Mouse (Mus musculus): ENCODE measurements at regions not wholly inside any gene's neighbourhood (a gene's known extent, or its start where the extent isn't known, plus 50 kb on each side); places are given as distances from the start of the nearest gene placed in this dataset.

- H3K36me3 ChIP-seq (ENCODE audit: control insufficient read depth, insufficient read depth, low read length) = no peaks in the 10 kb centered on the region
- H3K27ac ChIP-seq (ENCODE audit: low read depth, low read length) = no peak overlapping the region
- H3K9me3 ChIP-seq (replicated peaks; ENCODE audit: control insufficient read depth, low read length) = no peaks in the 10 kb centered on the region
- ATAC-seq (replicated peaks; ENCODE audit: insufficient number of reproducible peaks, low FRiP score, low TSS enrichment) = no peak
- no peak overlapping the region for H3K4me2 ChIP-seq
- no peak overlapping the region for H3K9ac ChIP-seq (ENCODE audit: low read depth, low read length)
- WGBS (ENCODE audit: insufficient replicate concordance) = 56% methylated on average over 2 of the region's 2 CpGs
- no peaks in the 10 kb centered on the region for H3K27me3 ChIP-seq (ENCODE audit: control insufficient read depth, insufficient read depth, low read length)
- no peak overlapping the region for H3K4me3 ChIP-seq (ENCODE audit: low read depth, low read length)
- H3K4me1 ChIP-seq (ENCODE audit: control insufficient read depth, insufficient read depth, low read length) = no peaks in the 10 kb centered on the region
Measured at GRCm38 (mm10) chr17:51525219-51525618, 307.9 kb downstream of the Satb1 start.

- Histone ChIP-seq H3K9ac (ENCODE audit: low read depth, low read length) (no peak overlapping the region), H3K4me1 (ENCODE audit: control insufficient read depth, insufficient read depth, low read length) (no peaks in the 10 kb centered on the region), H3K36me3 (ENCODE audit: control insufficient read depth, insufficient read depth, low read length) (no peaks in the 10 kb centered on the region), H3K9me3 (replicated peaks; ENCODE audit: control insufficient read depth, low read length) (no peaks in the 10 kb centered on the region), H3K27me3 (ENCODE audit: control insufficient read depth, insufficient read depth, low read length) (no peaks in the 10 kb centered on the region), H3K4me2 (no peak overlapping the region), H3K4me3 (ENCODE audit: low read depth, low read length) (no peak overlapping the region), H3K27ac (ENCODE audit: low read depth, low read length) (no peak overlapping the region)
- WGBS (ENCODE audit: insufficient replicate concordance) = 15% methylated on average over 2 of the region's 2 CpGs
- ATAC-seq (replicated peaks; ENCODE audit: insufficient number of reproducible peaks, low FRiP score, low TSS enrichment) = no peak
Measured at GRCm38 (mm10) chr17:51511917-51512316, 321.2 kb downstream of the Satb1 start.

- 84% methylated on average over 10 of the region's 10 CpGs for WGBS (ENCODE audit: insufficient replicate concordance)
- H3K27me3 ChIP-seq (ENCODE audit: control insufficient read depth, insufficient read depth, low read length) = no peaks in the 10 kb centered on the region
- no peak overlapping the region for H3K27ac ChIP-seq (ENCODE audit: low read depth, low read length)
- H3K9ac ChIP-seq (ENCODE audit: low read depth, low read length) = no peak overlapping the region
- H3K4me2 ChIP-seq = no peak overlapping the region
- H3K4me3 ChIP-seq (ENCODE audit: low read depth, low read length) = no peak overlapping the region
- ATAC-seq (replicated peaks; ENCODE audit: insufficient number of reproducible peaks, low FRiP score, low TSS enrichment) = no peak
- no peaks in the 10 kb centered on the region for H3K36me3 ChIP-seq (ENCODE audit: control insufficient read depth, insufficient read depth, low read length)
- no peaks in the 10 kb centered on the region for H3K4me1 ChIP-seq (ENCODE audit: control insufficient read depth, insufficient read depth, low read length)
- H3K9me3 ChIP-seq (replicated peaks; ENCODE audit: control insufficient read depth, low read length) = no peaks in the 10 kb centered on the region
Measured at GRCm38 (mm10) chr17:51500751-51501150, 321.6 kb upstream of the Tbc1d5 start.

GRCm38 (mm10) chr17:51499541-51499940, 320.4 kb upstream of the Tbc1d5 start:
- no peak overlapping the region for H3K4me2 ChIP-seq
- WGBS (ENCODE audit: insufficient replicate concordance) = 75% methylated on average over 2 of the region's 2 CpGs
- H3K27ac ChIP-seq (ENCODE audit: low read depth, low read length) = no peak overlapping the region
- no peaks in the 10 kb centered on the region for H3K27me3 ChIP-seq (ENCODE audit: control insufficient read depth, insufficient read depth, low read length)
- no peaks in the 10 kb centered on the region for H3K4me1 ChIP-seq (ENCODE audit: control insufficient read depth, insufficient read depth, low read length)
- no peak overlapping the region for H3K4me3 ChIP-seq (ENCODE audit: low read depth, low read length)
- no peaks in the 10 kb centered on the region for H3K9me3 ChIP-seq (replicated peaks; ENCODE audit: control insufficient read depth, low read length)
- no peak for ATAC-seq (replicated peaks; ENCODE audit: insufficient number of reproducible peaks, low FRiP score, low TSS enrichment)
- no peaks in the 10 kb centered on the region for H3K36me3 ChIP-seq (ENCODE audit: control insufficient read depth, insufficient read depth, low read length)
- H3K9ac ChIP-seq (ENCODE audit: low read depth, low read length) = no peak overlapping the region

GRCm38 (mm10) chr17:51495038-51495437, 315.9 kb upstream of the Tbc1d5 start:
- Histone ChIP-seq H3K4me1 (ENCODE audit: control insufficient read depth, insufficient read depth, low read length) (no peaks in the 10 kb centered on the region), H3K27me3 (ENCODE audit: control insufficient read depth, insufficient read depth, low read length) (no peaks in the 10 kb centered on the region), H3K27ac (ENCODE audit: low read depth, low read length) (no peak overlapping the region), H3K4me2 (no peak overlapping the region), H3K9me3 (replicated peaks; ENCODE audit: control insufficient read depth, low read length) (no peaks in the 10 kb centered on the region), H3K4me3 (ENCODE audit: low read depth, low read length) (no peak overlapping the region), H3K9ac (ENCODE audit: low read depth, low read length) (no peak overlapping the region), H3K36me3 (ENCODE audit: control insufficient read depth, insufficient read depth, low read length) (no peaks in the 10 kb centered on the region)
- ATAC-seq (replicated peaks; ENCODE audit: insufficient number of reproducible peaks, low FRiP score, low TSS enrichment) = no peak
- WGBS (ENCODE audit: insufficient replicate concordance) = 57% methylated on average over 2 of the region's 2 CpGs

- Histone ChIP-seq H3K27ac (ENCODE audit: low read depth, low read length) (no peak overlapping the region), H3K9ac (ENCODE audit: low read depth, low read length) (no peak overlapping the region), H3K27me3 (ENCODE audit: control insufficient read depth, insufficient read depth, low read length) (no peaks in the 10 kb centered on the region), H3K4me3 (ENCODE audit: low read depth, low read length) (no peak overlapping the region), H3K36me3 (ENCODE audit: control insufficient read depth, insufficient read depth, low read length) (no peaks in the 10 kb centered on the region), H3K9me3 (replicated peaks; ENCODE audit: control insufficient read depth, low read length) (no peaks in the 10 kb centered on the region), H3K4me1 (ENCODE audit: control insufficient read depth, insufficient read depth, low read length) (no peaks in the 10 kb centered on the region), H3K4me2 (no peak overlapping the region)
- ATAC-seq (replicated peaks; ENCODE audit: insufficient number of reproducible peaks, low FRiP score, low TSS enrichment) = no peak
- WGBS (ENCODE audit: insufficient replicate concordance) = 75% methylated on average over 3 of the region's 3 CpGs
Measured at GRCm38 (mm10) chr17:51489386-51489785, 310.2 kb upstream of the Tbc1d5 start.

GRCm38 (mm10) chr17:51487918-51488445, 308.8 kb upstream of the Tbc1d5 start:
- WGBS (ENCODE audit: insufficient replicate concordance) = 73% methylated on average over 3 of the region's 3 CpGs
- Histone ChIP-seq H3K9ac (ENCODE audit: low read depth, low read length) (no peak overlapping the region), H3K4me3 (ENCODE audit: low read depth, low read length) (no peak overlapping the region), H3K27ac (ENCODE audit: low read depth, low read length) (no peak overlapping the region), H3K27me3 (ENCODE audit: control insufficient read depth, insufficient read depth, low read length) (no peaks in the 10 kb centered on the region), H3K4me2 (no peak overlapping the region), H3K9me3 (replicated peaks; ENCODE audit: control insufficient read depth, low read length) (no peaks in the 10 kb centered on the region), H3K36me3 (ENCODE audit: control insufficient read depth, insufficient read depth, low read length) (no peaks in the 10 kb centered on the region), H3K4me1 (ENCODE audit: control insufficient read depth, insufficient read depth, low read length) (no peaks in the 10 kb centered on the region)
- ATAC-seq (replicated peaks; ENCODE audit: insufficient number of reproducible peaks, low FRiP score, low TSS enrichment) = no peak

- H3K4me3 ChIP-seq (ENCODE audit: low read depth, low read length) = no peak overlapping the region
- H3K9ac ChIP-seq (ENCODE audit: low read depth, low read length) = no peak overlapping the region
- no peak overlapping the region for H3K4me2 ChIP-seq
- no peak for ATAC-seq (replicated peaks; ENCODE audit: insufficient number of reproducible peaks, low FRiP score, low TSS enrichment)
- WGBS (ENCODE audit: insufficient replicate concordance) = 85% methylated on average over 7 of the region's 7 CpGs
- no peak overlapping the region for H3K27ac ChIP-seq (ENCODE audit: low read depth, low read length)
- no peaks in the 10 kb centered on the region for H3K4me1 ChIP-seq (ENCODE audit: control insufficient read depth, insufficient read depth, low read length)
- no peaks in the 10 kb centered on the region for H3K9me3 ChIP-seq (replicated peaks; ENCODE audit: control insufficient read depth, low read length)
- no peaks in the 10 kb centered on the region for H3K36me3 ChIP-seq (ENCODE audit: control insufficient read depth, insufficient read depth, low read length)
- no peaks in the 10 kb centered on the region for H3K27me3 ChIP-seq (ENCODE audit: control insufficient read depth, insufficient read depth, low read length)
Measured at GRCm38 (mm10) chr17:51477810-51478209, 298.7 kb upstream of the Tbc1d5 start.

- 82% methylated on average over 8 of the region's 8 CpGs for WGBS (ENCODE audit: insufficient replicate concordance)
- no peak overlapping the region for H3K4me2 ChIP-seq
Measured at GRCm38 (mm10) chr17:51477404-51477803, 298.3 kb upstream of the Tbc1d5 start.

More at GRCm38 (mm10) chr17:51477404-51477803, 298.3 kb upstream of the Tbc1d5 start:
- ATAC-seq (replicated peaks; ENCODE audit: insufficient number of reproducible peaks, low FRiP score, low TSS enrichment) = no peak
- Histone ChIP-seq H3K9me3 (replicated peaks; ENCODE audit: control insufficient read depth, low read length) (no peaks in the 10 kb centered on the region), H3K36me3 (ENCODE audit: control insufficient read depth, insufficient read depth, low read length) (no peaks in the 10 kb centered on the region), H3K27me3 (ENCODE audit: control insufficient read depth, insufficient read depth, low read length) (no peaks in the 10 kb centered on the region), H3K4me1 (ENCODE audit: control insufficient read depth, insufficient read depth, low read length) (no peaks in the 10 kb centered on the region), H3K9ac (ENCODE audit: low read depth, low read length) (no peak overlapping the region), H3K27ac (ENCODE audit: low read depth, low read length) (no peak overlapping the region), H3K4me3 (ENCODE audit: low read depth, low read length) (no peak overlapping the region)
